ENCODE assay signal across 29 mouse cellular contexts in the genomic region with DNA sequence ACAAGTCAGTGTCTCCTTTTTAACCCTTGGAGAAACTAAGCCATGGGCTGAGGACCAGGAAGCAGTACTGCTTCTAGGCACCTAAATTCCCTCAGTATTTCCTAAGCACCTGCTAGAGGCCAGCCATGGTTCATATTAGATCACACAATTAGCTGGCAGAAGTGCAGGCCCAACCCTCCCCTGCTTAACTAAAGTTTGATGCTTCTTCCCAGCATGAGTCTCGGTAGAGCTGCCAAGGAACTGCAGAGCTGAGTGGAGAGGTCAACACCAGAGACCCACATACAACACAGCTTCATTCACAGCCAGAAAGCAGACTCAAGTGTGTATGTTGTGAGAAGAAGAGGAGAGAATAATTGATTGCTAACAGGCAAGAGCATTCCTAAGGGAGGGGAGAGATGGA. TPM values are rescaled to one million over a fixed set of nuclear protein-coding genes. Genes with fewer than 3 reads are reported as not detected.
DNase-seq lines count a peak whose midpoint lies in the region; ATAC-seq lines count a peak whose summit lies in the region.
"Had no signal": no experiment of that assay in that cellular context is flagged by ENCODE, and none has a peak within 500 bp of the region (broad histone marks: within the 10 kb centered on the region; RNA-seq: fewer than 3 reads in every experiment).

No protein-coding gene starts in this region.

- H3K9ac ChIP-seq in heart, embryonic 12.5 days = no peak overlapping the region
- H3K9ac ChIP-seq: embryonic facial prominence, embryonic 13.5 days; forebrain, embryonic 13.5 days; limb, embryonic 12.5 days; liver, postnatal 0 days had no signal

- no peak for DNase-seq in heart, postnatal 4 days
- peak; percentile 59 for DNase-seq in left cerebral cortex, postnatal 4 days
- no peak for DNase-seq in left cerebral cortex, postnatal 10 days (ENCODE audit: extremely low spot score in 1 of 2, low spot score in 2 of 2)
- peak; percentile 74 for DNase-seq in cerebellum, adult 9-10 months
- peak; percentile 56 to 58 for DNase-seq in cerebellum, postnatal 36 days
- DNase-seq in lung, postnatal 4 days = no peak
- DNase-seq: adrenal gland, postnatal 14 days; embryo, embryonic 11 days; gastrocnemius, adult 2 months; kidney, adult 2 months; kidney, postnatal 10 days; liver, postnatal 0 days had no signal

- peak overlapping the region; percentile 46 for H3K27ac ChIP-seq in heart, embryonic 12.5 days (ENCODE audit: poor library complexity, severe bottlenecking)
- H3K27ac ChIP-seq: embryonic facial prominence, embryonic 13.5 days; forebrain, embryonic 13.5 days; gastrocnemius, adult 2 months; heart, embryonic 10.5 days; hindbrain, embryonic 10.5 days; layer of hippocampus, adult 2 months had no signal

- H3K4me3 ChIP-seq in heart, embryonic 12.5 days = no peak overlapping the region
- H3K4me3 ChIP-seq: embryonic facial prominence, embryonic 13.5 days; erythroblast, embryonic 14.5 days; forebrain, embryonic 13.5 days; gastrocnemius, adult 2 months; heart, embryonic 10.5 days; hindbrain, embryonic 10.5 days; layer of hippocampus, adult 2 months; limb, embryonic 12.5 days had no signal

- ATAC-seq in heart, embryonic 12.5 days (ENCODE audit: insufficient number of reproducible peaks, low FRiP score) = no peak
- ATAC-seq: forebrain, embryonic 13.5 days; liver, postnatal 0 days; lung, postnatal 0 days had no signal

- no peak overlapping the region for H3K4me2 ChIP-seq in heart, embryonic 12.5 days
- H3K4me2 ChIP-seq: embryonic facial prominence, embryonic 13.5 days; forebrain, embryonic 13.5 days; limb, embryonic 12.5 days; liver, embryonic 11.5 days; midbrain, embryonic 11.5 days had no signal

- no peaks in the 10 kb centered on the region for H3K27me3 ChIP-seq in heart, embryonic 12.5 days (replicated peaks)
- H3K27me3 ChIP-seq: embryonic facial prominence, embryonic 13.5 days; forebrain, embryonic 13.5 days; limb, embryonic 12.5 days had no signal

- 34% methylated on average over 1 of the region's 1 CpGs for WGBS in heart, embryonic 12.5 days

- no peaks in the 10 kb centered on the region for H3K9me3 ChIP-seq in heart, embryonic 12.5 days (replicated peaks)
- H3K9me3 ChIP-seq: embryonic facial prominence, embryonic 13.5 days; forebrain, embryonic 13.5 days; heart, embryonic 10.5 days; hindbrain, embryonic 10.5 days; limb, embryonic 12.5 days had no signal

- H3K36me3 ChIP-seq in heart, embryonic 12.5 days = peaks cover 82% of the 10 kb centered on the region

- intact Hi-C loops in left cerebral cortex, postnatal 4 days (cut with DNase I) = no loop called here
- intact Hi-C loops in left cerebral cortex, postnatal 10 days (cut with DNase I) = no loop called here

- H3K4me1 ChIP-seq in heart, embryonic 12.5 days (replicated peaks) = peaks cover 90% of the 10 kb centered on the region

RNA-seq across cellular contexts. Expression of gene Igf2r, which starts 40.9 kb away (rescaled TPM):
- 293 and 312 TPM in 2 replicates for polyA plus RNA-seq in heart, embryonic 12.5 days (2016; fragmentation: Nextera tagmentation; extraction: Ambion mirVana)
- 100 to 1,000 TPM; 318 TPM for total RNA-seq in heart, postnatal 4 days (2021)
- 10 to 100 TPM; 33.2 to 35.2 TPM for total RNA-seq in left cerebral cortex, postnatal 4 days (2021)
- total RNA-seq in left cerebral cortex, postnatal 10 days (2021) = 10 to 100 TPM; 24.9 to 25.6 TPM

RNA-seq across cellular contexts. Expression of gene Slc22a1, which starts 52.9 kb away (rescaled TPM):
- polyA plus RNA-seq in heart, embryonic 12.5 days (2016; fragmentation: Nextera tagmentation; extraction: Ambion mirVana) = 4.0 and 4.7 TPM in 2 replicates
- 10 to 100 TPM; 10.3 to 13.9 TPM for total RNA-seq in heart, postnatal 4 days (2021)
- 1 to 10 TPM in 1 of 2 experiments, under 1 TPM in 1; 0.95 to 1.4 TPM for total RNA-seq in left cerebral cortex, postnatal 4 days (2021)
- total RNA-seq in left cerebral cortex, postnatal 10 days (2021) = 1 to 10 TPM; 2.2 to 2.7 TPM
- total RNA-seq: gastrocnemius, postnatal 4 days; layer of hippocampus, adult 2 months; layer of hippocampus, postnatal 25 days; MEL; monocyte, adult 5-6 weeks; neutrophil, adult 5-6 weeks had no signal
- polyA plus RNA-seq: C2C12; erythroblast, embryonic 14.5 days; forebrain, embryonic 13.5 days; hindbrain, embryonic 10.5 days; limb, embryonic 12.5 days; midbrain, embryonic 11.5 days had no signal

Comparison
In these comparisons a context has a peak if more than half of its experiments do, and no peak if none do; other contexts are left out.
1. DNase-seq: peak in left cerebral cortex, postnatal 4 days (single experiment), cerebellum, adult 9-10 months (single experiment) and cerebellum, postnatal 36 days (2 of 2); none in heart, postnatal 4 days (single experiment), left cerebral cortex, postnatal 10 days (0 of 2) and lung, postnatal 4 days (0 of 2).
2. RNA of gene Igf2r, which starts 40.9 kb away (total RNA-seq): 318 TPM in heart, postnatal 4 days; 33.2 to 35.2 TPM in left cerebral cortex, postnatal 4 days and 24.9 to 25.6 TPM in left cerebral cortex, postnatal 10 days; every median in the first group is over 4 times any median in the second.